Mouse (Mus musculus) layer of hippocampus, postnatal 36 days (tissue): ENCODE data around the gene Lrmda. TPM values are rescaled to one million over a fixed set of nuclear protein-coding genes. Genes with fewer than 3 reads are reported as not detected.

ENCODE experiments used
- DNase-seq, 2 experiments: peaks; one replicate each; pipeline ENCODE4 v3.0.0; 2022
- microRNA-seq, 2 experiments: library from miRNA; unstranded; fragments of <30 nt; microRNA quantifications; one replicate each; pipeline ENCODE4 v1.2.0; 2021
- total RNA-seq, 2 experiments: library from RNA; stranded (reverse); gene quantifications; 2 replicates each; pipeline ENCODE4 v1.2.3; 2021

Lrmda gene
- total RNA-seq, 2 experiments from 2014 or later = 0.87 to 1.0 TPM

- DNase-seq = no peak
Measured at GRCm38 (mm10) chr14:23095158-23096016, 1075.9 kb downstream of the Lrmda start.

GRCm38 (mm10) chr14:23096017-23096336, 1076.5 kb downstream of the Lrmda start:
- no peak for DNase-seq

- DNase-seq = no peak
Measured at GRCm38 (mm10) chr14:23096405-23096804, 1076.9 kb downstream of the Lrmda start.

Small RNA genes within 50 kb of the gene (microRNA-seq; reads per million reads assigned to microRNA genes)
- 0 reads per million in 2 experiments for gene Gm27532

Other genes with a start within 250 kb of the Lrmda start
- gene Vdac2, start 194.5 kb upstream of the Lrmda start, total RNA-seq = 100 to 1,000 TPM; 226 to 241 TPM
- gene Comtd1, start 170.7 kb upstream of the Lrmda start, total RNA-seq = 10 to 100 TPM; 25.5 to 29.8 TPM
- gene Zfp503, start 30.1 kb upstream of the Lrmda start, total RNA-seq = 1 to 10 TPM; 2.8 to 3.0 TPM